Mouse (Mus musculus) layer of hippocampus, adult 2 months (tissue): ENCODE data around the gene Nuak2. TPM values are rescaled to one million over a fixed set of nuclear protein-coding genes. Genes with fewer than 3 reads are reported as not detected.

ENCODE experiments used
- DNase-seq, 2 experiments: peaks; one replicate each; pipeline ENCODE4 v3.0.0; 2022; ENCODE audit warnings: low spot score in 2 of 2
- H3K27ac ChIP-seq: fragments of 200-600 bp; 2 replicates; pipeline ENCODE4 v1.8.1; 2022
- H3K4me3 ChIP-seq: fragments of 200-600 bp; 2 replicates; pipeline ENCODE4 v1.8.1; 2022; ENCODE audit warnings: mild to moderate bottlenecking
- CTCF ChIP-seq: fragments of 200-600 bp; conservative IDR thresholded peaks from 2 replicates; pipeline ENCODE4 v1.8.1; 2022; ENCODE audit warnings: antibody characterized with exemption, mild to moderate bottlenecking, moderate library complexity
- total RNA-seq, 2 experiments: library from RNA; stranded (reverse); gene quantifications; 2 replicates each; pipeline ENCODE4 v1.2.3; 2021

Gene Nuak2
- total RNA-seq, 2 experiments from 2014 or later = 0.76 to 1.7 TPM

GRCm38 (mm10) chr1:132287445-132287844 lies 28.5 kb upstream of the Nuak2 start:
- H3K27ac ChIP-seq = no peak overlapping the region
- no peak for TF ChIP-seq CTCF
- H3K4me3 ChIP-seq = no peak overlapping the region
- no peak for DNase-seq

- TF ChIP-seq CTCF = no peak; the same call in none of the 2 replicates
- DNase-seq = no peak
- H3K27ac ChIP-seq = no peak overlapping the region
- no peak overlapping the region for H3K4me3 ChIP-seq
These were observed 27.9 kb upstream of the Nuak2 start for GRCm38 (mm10) chr1:132287991-132288451.

- TF ChIP-seq CTCF = no peak
- Histone ChIP-seq H3K4me3 (no peak overlapping the region), H3K27ac (no peak overlapping the region)
- DNase-seq = no peak
These were observed 26.0 kb upstream of the Nuak2 start for GRCm38 (mm10) chr1:132289965-132290364.

GRCm38 (mm10) chr1:132290921-132291675 lies 24.8 kb upstream of the Nuak2 start:
- peak; percentile 30; the same call in 1 of the 2 replicates for TF ChIP-seq CTCF
- Histone ChIP-seq H3K4me3 (no peak overlapping the region), H3K27ac (no peak overlapping the region)
- DNase-seq = no peak

DNA sequence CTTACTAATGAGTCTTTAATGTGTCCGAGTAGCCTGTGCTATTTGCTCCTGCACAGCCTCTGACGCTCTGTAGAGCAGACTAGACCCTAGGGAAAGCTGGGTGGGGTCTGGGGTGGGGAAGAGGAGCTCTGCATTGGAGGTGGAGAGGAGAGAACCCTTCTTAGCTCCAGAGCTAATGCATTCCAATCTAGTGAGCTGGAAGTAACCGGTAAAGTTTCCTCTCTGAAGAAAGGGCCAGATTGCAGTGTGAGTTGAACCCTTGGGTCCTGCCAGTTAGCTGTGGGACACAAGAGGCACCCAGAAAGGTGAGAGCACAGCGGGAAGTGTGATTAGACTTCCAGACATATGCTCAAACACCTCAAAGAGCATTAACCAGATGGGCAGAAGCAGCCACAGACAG lies 24.2 kb upstream of the Nuak2 start:
- Histone ChIP-seq H3K27ac (no peak overlapping the region), H3K4me3 (no peak overlapping the region)
- no peak for DNase-seq
- no peak for TF ChIP-seq CTCF

- H3K27ac ChIP-seq = no peak overlapping the region
These were observed 23.4 kb upstream of the Nuak2 start for GRCm38 (mm10) chr1:132292318-132293129.

DNA sequence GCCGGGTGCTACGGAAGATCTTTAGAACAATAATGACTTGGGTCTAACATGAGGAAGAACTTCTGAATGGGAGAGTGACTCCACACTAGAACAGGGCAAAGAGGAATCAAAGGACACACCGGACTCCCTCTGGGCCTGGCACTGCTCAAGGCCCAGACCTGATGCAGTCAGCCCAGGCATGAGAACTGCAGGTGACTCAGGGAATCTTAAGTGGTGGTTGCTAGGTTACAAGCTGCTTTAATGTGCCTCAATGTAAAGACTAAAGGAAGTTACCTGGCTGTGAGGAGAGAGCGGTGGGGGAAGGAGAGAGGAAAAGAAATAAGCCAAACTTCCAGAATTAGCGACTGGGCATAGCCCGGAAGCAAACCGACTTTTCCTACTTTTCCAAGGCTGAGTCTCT lies 20.4 kb upstream of the Nuak2 start:
- Histone ChIP-seq H3K4me3 (no peak overlapping the region), H3K27ac (no peak overlapping the region)
- no peak for TF ChIP-seq CTCF
- DNase-seq = no peak

More at GRCm38 (mm10) chr1:132292318-132293129, 23.4 kb upstream of the Nuak2 start:
- TF ChIP-seq CTCF = peak; percentile 46
- DNase-seq = no peak
- no peak overlapping the region for H3K4me3 ChIP-seq

GRCm38 (mm10) chr1:132296051-132296450 lies 19.9 kb upstream of the Nuak2 start:
- Histone ChIP-seq H3K27ac (no peak overlapping the region), H3K4me3 (no peak overlapping the region)
- no peak for DNase-seq
- TF ChIP-seq CTCF = no peak

- Histone ChIP-seq H3K4me3 (peak within 1 kb of the TSS; percentile 72), H3K27ac (peak within 1 kb of the TSS; percentile 80)
- peak in 1 of 2 experiments; percentile 47 for DNase-seq
- TF ChIP-seq CTCF = no peak
These were observed 17.5 kb upstream of the Nuak2 start, which contains the start of gene Klhdc8a for GRCm38 (mm10) chr1:132298425-132298800. Gene Klhdc8a, plus strand, starts transcription at chr1:132298626.

GRCm38 (mm10) chr1:132298801-132299464 lies 17.0 kb upstream of the Nuak2 start:
- 0 out of 2 replicates have a peak, but pooled peaks have one; percentile 8 for TF ChIP-seq CTCF
- DNase-seq = no peak
- peak overlapping the region; percentile 80 for H3K27ac ChIP-seq
- peak overlapping the region; percentile 72 for H3K4me3 ChIP-seq

DNA sequence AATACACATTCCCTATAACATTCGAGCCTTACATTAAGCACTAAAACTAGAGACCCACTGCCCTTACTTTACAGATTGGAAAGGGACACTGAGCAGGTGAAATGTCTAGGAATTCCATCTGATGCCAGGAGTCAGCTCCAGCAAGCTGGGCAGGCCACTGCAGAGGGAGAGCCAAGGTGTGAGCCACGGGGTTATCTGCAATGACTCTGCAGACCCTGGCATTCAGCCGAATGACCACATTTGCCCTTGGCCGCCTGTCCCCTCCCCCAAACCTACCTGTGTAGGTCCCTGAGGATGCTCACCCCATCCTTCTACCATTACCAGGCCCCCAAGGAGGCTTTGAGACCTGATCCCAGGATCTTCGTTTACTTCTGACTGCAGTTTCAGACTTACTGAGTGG lies 16.2 kb upstream of the Nuak2 start:
- no peak for TF ChIP-seq CTCF
- Histone ChIP-seq H3K4me3 (no peak overlapping the region), H3K27ac (no peak overlapping the region)
- DNase-seq = no peak

GRCm38 (mm10) chr1:132301242-132301641 lies 14.7 kb upstream of the Nuak2 start:
- H3K4me3 ChIP-seq = no peak overlapping the region

More at GRCm38 (mm10) chr1:132301242-132301641, 14.7 kb upstream of the Nuak2 start:
- no peak for DNase-seq
- no peak for TF ChIP-seq CTCF
- no peak overlapping the region for H3K27ac ChIP-seq
